Mouse (Mus musculus) neutrophil, adult 5-6 weeks (primary cell): ENCODE measurements around the gene Slc1a5. TPM values are rescaled to one million over a fixed set of nuclear protein-coding genes. Genes with fewer than 3 reads are reported as not detected.

Experiments
- ATAC-seq: fragments of 151-379, 151-347 bp; 2 replicates; pipeline ENCODE4 v1.8.0; 2017; ENCODE audit warnings: mild to moderate bottlenecking, moderate TSS enrichment; ENCODE audit not compliant: insufficient number of reproducible peaks, poor library complexity, low FRiP score, severe bottlenecking; ENCODE audit errors: extremely low read depth
- total RNA-seq: library from RNA; stranded (forward); fragments of 200-1000 nt; gene quantifications from 2 replicates; pipeline ENCODE4 v1.2.3, GENCODE M21; 2017

Slc1a5 gene
- total RNA-seq, 1 experiment from 2014 or later: 128 TPM

DNA sequence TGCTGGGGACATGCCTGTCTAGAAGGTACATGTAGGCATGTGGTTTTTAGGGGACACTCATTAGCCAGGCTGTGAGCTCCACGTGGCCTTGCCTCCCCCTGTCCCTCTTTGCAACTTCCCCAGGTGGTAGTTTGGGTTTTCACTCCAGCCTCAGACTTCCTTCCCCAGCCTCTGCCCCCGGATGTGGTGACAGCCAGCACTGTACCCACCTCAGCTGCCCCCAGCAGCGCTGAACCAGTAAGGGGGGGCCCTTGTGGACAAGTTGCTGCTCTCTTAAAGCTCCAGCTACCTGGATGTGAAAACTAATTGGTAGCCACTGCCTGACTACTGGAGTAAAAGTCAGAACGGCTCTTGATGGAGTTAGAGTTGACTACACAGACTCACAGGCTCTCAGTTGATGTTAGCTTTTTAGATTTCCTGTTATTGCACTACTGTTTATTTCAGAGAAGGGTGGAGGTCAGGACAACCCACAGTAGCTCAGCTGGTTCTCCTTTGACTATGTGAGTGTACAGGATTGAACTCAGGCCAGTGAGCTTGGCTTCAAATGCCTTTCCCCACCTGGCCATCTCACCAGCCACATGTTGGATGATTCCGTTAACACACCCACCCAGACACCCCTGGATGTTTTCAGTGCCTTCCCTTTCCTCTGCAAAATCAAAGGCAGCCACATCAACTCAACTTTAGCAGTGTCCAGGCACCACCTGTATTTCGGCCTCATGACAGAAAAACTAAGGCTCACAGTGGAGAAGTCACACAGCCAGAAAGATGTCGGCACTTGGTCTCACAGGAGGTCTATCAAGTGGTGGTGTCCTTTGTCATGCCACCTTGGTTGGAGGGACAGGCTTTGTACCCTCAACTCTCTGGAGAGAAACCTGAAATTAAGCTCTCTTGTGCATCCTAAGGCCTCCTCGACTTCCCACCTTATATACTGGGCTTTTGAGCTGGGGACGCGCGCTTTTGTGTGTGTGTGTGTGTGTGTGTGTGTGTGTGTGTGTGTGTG is 60.7 kb downstream of the Slc1a5 start:
- peak; percentile 49 for ATAC-seq

DNA sequence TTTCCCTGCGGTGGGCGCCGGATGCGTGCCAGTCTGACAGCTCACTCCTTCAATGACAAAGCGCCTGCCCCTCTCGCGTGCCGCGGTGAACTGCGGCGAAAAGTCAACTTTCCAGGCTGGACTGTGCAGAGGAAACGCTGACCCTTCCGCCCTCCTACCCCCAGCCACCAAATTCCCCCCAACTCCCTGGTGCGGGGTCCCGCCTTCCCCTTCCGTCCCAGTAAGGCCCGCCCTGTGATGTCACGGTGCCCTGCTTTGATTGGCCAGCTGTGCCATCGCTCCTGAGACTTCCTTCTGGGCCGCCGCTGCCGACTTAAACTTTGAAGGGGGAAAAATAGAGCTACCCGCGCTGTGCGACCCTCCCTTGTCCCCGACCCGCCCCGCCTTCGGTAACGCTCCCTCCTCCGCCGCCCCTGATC is 61.5 kb downstream of the Slc1a5 start, which contains the start of gene Prkd2:
Gene Prkd2 (plus strand): TSS at position 258 of the 419 bp plus-strand sequence.
- peak; percentile 72 for ATAC-seq

DNA sequence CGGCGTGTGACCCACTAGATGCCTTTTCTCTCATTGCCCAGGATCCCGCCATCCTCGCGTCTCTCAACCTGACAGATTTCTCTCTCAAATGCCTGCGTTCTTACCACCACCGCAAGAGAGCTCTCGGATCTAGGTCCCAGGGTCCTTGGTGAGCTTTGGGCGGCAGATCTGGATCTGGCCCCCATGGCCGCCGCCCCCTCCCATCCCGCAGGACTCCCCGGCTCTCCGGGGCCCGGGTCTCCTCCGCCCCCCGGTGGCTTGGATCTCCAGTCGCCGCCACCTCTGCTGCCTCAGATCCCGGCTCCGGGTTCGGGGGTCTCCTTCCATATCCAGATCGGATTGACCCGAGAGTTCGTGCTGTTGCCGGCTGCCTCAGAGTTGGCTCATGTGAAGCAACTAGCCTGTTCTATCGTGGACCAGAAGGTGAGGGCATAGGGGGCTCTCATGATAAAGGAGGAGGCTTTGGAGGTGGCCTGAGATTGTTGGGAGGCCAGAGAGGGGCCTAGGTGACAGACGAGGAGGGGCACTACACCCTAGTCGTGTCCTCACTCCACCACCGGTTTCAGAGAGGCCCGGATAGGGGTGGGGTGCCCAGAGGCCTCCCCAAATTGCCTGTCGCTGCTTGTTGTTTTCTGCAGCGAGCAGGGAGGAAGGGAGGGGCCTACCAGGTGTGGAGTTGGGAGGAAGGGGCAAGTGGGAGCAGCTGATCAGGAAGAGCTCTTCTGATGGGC is 62.5 kb downstream of the Slc1a5 start:
- ATAC-seq: no peak

DNA sequence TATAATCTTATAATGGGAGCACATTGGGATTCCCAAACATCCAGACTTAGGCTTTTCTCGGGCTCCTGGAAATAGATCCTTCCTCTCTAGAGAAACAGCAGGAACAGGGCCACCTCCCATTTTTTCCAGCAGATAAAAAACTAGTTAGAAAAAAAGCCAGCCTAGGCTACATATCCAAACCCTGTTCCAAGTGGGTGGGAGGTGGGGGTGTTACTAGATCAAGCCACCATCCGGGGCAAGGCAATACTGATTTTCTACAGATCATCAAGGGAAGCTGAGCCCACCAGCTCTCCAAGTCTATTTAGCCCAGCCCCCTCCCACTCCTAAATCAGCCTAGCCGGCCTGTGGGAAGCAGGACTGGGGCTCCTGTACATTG is 63.5 kb downstream of the Slc1a5 start:
- no peak for ATAC-seq

DNA sequence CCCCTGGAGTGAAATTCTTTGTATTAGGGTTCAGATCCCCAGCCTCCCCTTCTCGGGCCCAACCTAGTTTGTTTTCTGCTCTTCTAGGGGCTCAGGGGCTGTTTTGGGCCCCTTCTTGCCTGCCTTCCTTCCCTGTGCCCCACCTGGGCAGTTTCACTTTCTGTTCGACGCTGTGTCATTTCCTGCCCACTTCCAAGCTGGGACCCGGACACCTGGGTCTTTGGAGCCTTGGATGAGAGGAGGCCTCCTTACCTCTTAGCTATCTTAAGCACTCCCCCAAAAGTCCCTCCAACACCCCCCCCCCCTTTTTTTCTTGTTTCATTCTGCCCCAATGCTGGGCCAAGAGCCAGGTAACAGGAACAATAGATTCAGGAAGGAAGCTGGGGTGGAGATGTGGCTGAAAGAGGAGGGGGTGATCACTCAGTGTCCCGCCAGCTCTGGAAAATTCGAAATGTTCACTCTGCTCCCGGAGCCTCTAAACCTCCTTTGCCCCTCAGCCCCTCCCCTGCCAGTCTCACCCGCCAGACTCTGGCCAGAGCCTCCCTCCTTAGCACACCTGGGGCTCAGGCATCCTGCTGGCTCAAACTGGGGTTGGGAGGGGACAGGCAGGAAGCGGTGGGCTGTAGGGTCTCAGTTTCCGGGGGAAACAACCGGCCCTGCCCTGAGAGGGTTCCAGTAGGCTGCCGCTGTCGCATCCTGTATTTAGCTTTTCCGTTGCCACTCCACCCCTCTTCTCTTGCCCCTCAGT is 64.1 kb downstream of the Slc1a5 start:
- ATAC-seq: no peak

DNA sequence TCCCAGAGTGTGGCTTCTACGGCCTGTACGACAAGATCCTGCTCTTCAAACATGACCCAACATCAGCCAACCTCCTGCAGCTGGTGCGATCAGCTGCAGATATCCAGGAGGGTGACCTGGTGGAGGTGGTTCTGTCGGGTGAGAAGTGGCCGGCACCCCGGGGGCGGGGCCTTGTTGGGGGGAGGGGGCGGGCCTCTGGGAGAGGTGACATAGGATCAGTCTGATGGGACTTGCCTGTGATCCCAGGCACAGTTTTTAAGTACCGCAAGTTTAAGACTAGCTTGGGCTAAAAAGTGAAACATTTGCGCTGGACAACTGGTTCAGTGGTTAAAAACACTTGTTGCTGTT is 64.7 kb downstream of the Slc1a5 start:
- no peak for ATAC-seq

DNA sequence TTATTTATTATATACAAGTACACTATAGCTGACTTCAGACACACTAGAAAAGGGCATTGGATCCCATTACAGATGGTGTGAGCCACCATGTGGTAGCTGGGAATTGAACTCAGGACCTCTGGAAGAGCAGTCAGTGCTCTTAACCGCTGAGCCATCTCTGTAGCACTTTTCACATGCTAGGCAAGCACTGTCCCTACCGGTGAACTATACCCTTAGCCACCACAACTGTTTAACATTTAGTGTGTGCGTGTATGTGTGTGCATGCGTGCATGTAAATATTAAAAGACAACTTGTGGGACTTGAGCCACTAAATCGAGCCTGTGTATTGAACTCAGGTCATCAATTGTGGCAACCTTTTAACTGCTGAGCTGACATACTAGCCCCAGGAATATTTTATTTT is 65.6 kb downstream of the Slc1a5 start:
- ATAC-seq: no peak

DNA sequence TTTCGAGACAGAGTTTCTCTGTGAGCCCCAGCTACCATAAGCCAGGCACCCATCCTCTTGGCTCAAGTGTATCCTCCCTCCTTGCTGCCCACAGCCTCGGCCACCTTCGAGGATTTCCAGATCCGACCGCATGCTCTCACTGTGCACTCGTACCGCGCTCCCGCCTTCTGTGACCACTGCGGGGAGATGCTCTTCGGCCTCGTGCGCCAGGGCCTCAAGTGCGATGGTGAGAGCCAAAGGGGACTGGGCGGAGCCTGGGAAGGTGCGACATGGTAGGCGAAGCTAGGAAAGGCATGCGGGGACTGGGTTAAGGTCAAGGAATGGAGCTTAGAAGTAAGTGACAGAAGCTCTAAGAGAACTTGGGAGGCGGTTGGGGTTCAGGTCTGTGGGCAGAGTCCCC is 66.4 kb downstream of the Slc1a5 start:
- no peak for ATAC-seq

Other genes starting within 250 kb of the Slc1a5 start
- gene Arhgap35, start 166.3 kb upstream of the Slc1a5 start, total RNA-seq: 9.0 and 10.9 TPM in 2 replicates
- gene Ceacam15, start 105.6 kb upstream of the Slc1a5 start, total RNA-seq: not detected in 2 replicates
- gene Ceacam9, start 59.4 kb upstream of the Slc1a5 start, total RNA-seq: not detected in 2 replicates
- gene Ap2s1, start 42.9 kb upstream of the Slc1a5 start, total RNA-seq: 40.2 and 47.9 TPM in 2 replicates
- 105 and 107 TPM in 2 replicates for gene Strn4, start 34.5 kb downstream of the Slc1a5 start, total RNA-seq
- 14.2 and 14.3 TPM in 2 replicates for gene Fkrp, start 35.4 kb downstream of the Slc1a5 start, total RNA-seq
- gene Prkd2, start 61.6 kb downstream of the Slc1a5 start, total RNA-seq: 108 and 122 TPM in 2 replicates
- gene Dact3, start 94.0 kb downstream of the Slc1a5 start, total RNA-seq: 0.12 TPM in 1 of 2 replicates, not detected in the other
- not detected in 2 replicates for gene Gng8, start 110.4 kb downstream of the Slc1a5 start, total RNA-seq
- gene Ptgir, start 125.2 kb downstream of the Slc1a5 start, total RNA-seq: 1.7 and 2.8 TPM in 2 replicates
- gene Calm3, start 142.8 kb downstream of the Slc1a5 start, total RNA-seq: 230 and 273 TPM in 2 replicates
- not detected in 2 replicates for gene Pnmal2, start 163.3 kb downstream of the Slc1a5 start, total RNA-seq
- 0.12 TPM in 1 of 2 replicates, not detected in the other for gene Pnmal1, start 178.3 kb downstream of the Slc1a5 start, total RNA-seq
- 0.35 and 0.49 TPM in 2 replicates for gene Gm42372, start 201.7 kb downstream of the Slc1a5 start, total RNA-seq
- not detected in 2 replicates for gene Ccdc8, start 211.4 kb downstream of the Slc1a5 start, total RNA-seq
- 50.3 and 54.0 TPM in 2 replicates for gene Ppp5c, start 246.6 kb downstream of the Slc1a5 start, total RNA-seq